Mouse (Mus musculus) bone marrow, adult 2 months (tissue): ENCODE results near the gene Osgin1.

ENCODE experiments used
- CTCF ChIP-seq: fragments of 200-500 bp; IDR thresholded peaks from 2 replicates; pipeline ENCODE4 v1.5.1; 2011; ENCODE audit warnings: low read length, control low read depth; ENCODE audit not compliant: control insufficient read depth, insufficient read depth
- POLR2A ChIP-seq: fragments of 200-500 bp; IDR thresholded peaks from 2 replicates; pipeline ENCODE4 v1.6.1; 2011; ENCODE audit warnings: low read depth, mild to moderate bottlenecking, control low read depth, low read length, borderline replicate concordance; ENCODE audit not compliant: control insufficient read depth

- no peak for TF ChIP-seq CTCF
- TF ChIP-seq POLR2A: no peak
These were observed 38.6 kb upstream of the Osgin1 start for GRCm38 (mm10) chr8:119395072-119395950.
